30 mouse cellular contexts compared by ENCODE assay signal in the genomic region with DNA sequence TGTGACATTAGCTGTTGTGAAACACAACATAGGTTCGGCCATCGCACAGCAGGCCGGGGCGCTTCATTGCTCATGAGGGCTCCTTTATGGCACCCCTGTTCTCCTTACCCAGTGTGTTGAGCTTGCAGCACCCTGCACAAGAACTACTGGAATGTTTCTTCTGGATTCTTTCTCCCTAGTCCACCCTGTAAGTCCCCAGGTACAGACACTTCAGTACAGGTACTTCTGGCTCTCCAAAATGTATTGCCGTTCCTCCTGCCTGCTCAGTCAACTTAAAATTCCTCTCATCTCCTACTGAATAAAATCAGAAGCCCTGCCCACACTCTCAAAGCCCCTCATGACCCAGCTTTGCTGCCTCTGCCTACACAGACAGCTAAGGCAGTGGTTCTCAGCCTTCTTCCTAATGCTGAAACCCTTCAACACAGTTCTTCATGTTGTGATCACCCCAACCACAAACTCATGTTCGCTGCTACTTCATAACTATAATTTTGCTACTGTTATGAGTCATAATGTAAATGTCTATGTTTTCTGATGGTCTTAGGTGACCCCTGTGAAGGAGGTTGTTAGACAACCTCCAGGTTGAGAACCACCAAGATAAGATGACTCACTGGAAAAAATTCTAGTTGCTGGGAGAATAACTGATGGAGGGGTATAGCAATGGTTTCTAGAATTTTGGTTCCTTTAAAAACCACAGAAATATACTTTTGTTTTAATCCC. TPM values are rescaled to one million over a fixed set of nuclear protein-coding genes. Genes with fewer than 3 reads are reported as not detected.
DNase-seq lines count a peak whose midpoint lies in the region; ATAC-seq and TF ChIP-seq lines count a peak whose summit lies in the region.
"Had no signal": no experiment of that assay in that cellular context is flagged by ENCODE, and none has a peak within 500 bp of the region (broad histone marks: within the 10 kb centered on the region; RNA-seq: fewer than 3 reads in every experiment).

No protein-coding gene starts in this region.

- peak overlapping the region; percentile 89 for H3K27ac ChIP-seq in liver, postnatal 0 days (ENCODE audit: low read depth)
- H3K27ac ChIP-seq in liver, embryonic 11.5 days (ENCODE audit: low read depth, low read length): no peak overlapping the region
- H3K27ac ChIP-seq in midbrain, embryonic 15.5 days: no peak overlapping the region
- H3K27ac ChIP-seq: embryonic facial prominence, embryonic 12.5 days; hindbrain, postnatal 0 days; layer of hippocampus, adult 2 months; limb, embryonic 12.5 days; liver, embryonic 14.5 days; neural tube, embryonic 13.5 days; stomach, embryonic 15.5 days had no signal

- H3K9ac ChIP-seq in liver, postnatal 0 days (replicated peaks): no peak overlapping the region
- no peak overlapping the region for H3K9ac ChIP-seq in liver, embryonic 11.5 days (ENCODE audit: low read depth, low read length)
- H3K9ac ChIP-seq in midbrain, embryonic 15.5 days: no peak overlapping the region
- H3K9ac ChIP-seq: embryonic facial prominence, embryonic 12.5 days; forebrain, postnatal 0 days; heart, embryonic 12.5 days; limb, embryonic 12.5 days; liver, embryonic 14.5 days; neural tube, embryonic 13.5 days; stomach, embryonic 15.5 days had no signal

- no peaks in the 10 kb centered on the region for H3K9me3 ChIP-seq in liver, postnatal 0 days (ENCODE audit: low read length)
- H3K9me3 ChIP-seq in liver, embryonic 11.5 days (ENCODE audit: control insufficient read depth, low read length): no peaks in the 10 kb centered on the region
- H3K9me3 ChIP-seq in midbrain, embryonic 15.5 days: no peaks in the 10 kb centered on the region
- H3K9me3 ChIP-seq: embryonic facial prominence, embryonic 12.5 days; heart, embryonic 12.5 days; limb, embryonic 12.5 days; neural tube, embryonic 13.5 days; stomach, embryonic 15.5 days had no signal

- H3K4me1 ChIP-seq in liver, postnatal 0 days (ENCODE audit: insufficient read depth): peaks cover 26% of the 10 kb centered on the region
- peaks cover 12% of the 10 kb centered on the region for H3K4me1 ChIP-seq in liver, embryonic 11.5 days (replicated peaks; ENCODE audit: control insufficient read depth, insufficient read depth, low read length)
- H3K4me1 ChIP-seq in lung, adult 2 months (ENCODE audit: control insufficient read depth, insufficient read depth, low read length): peaks cover 21% of the 10 kb centered on the region
- H3K4me1 ChIP-seq in midbrain, embryonic 15.5 days: peaks cover 23% of the 10 kb centered on the region

- H3K4me3 ChIP-seq in liver, postnatal 0 days (ENCODE audit: low read depth, low read length): no peak overlapping the region
- no peak overlapping the region for H3K4me3 ChIP-seq in liver, embryonic 11.5 days (ENCODE audit: low read depth, low read length)
- H3K4me3 ChIP-seq in lung, adult 2 months (replicated peaks; ENCODE audit: extremely low read depth, low read depth, low read length): no peak overlapping the region
- H3K4me3 ChIP-seq in midbrain, embryonic 15.5 days: no peak overlapping the region
- H3K4me3 ChIP-seq: embryonic facial prominence, embryonic 12.5 days; heart, embryonic 12.5 days; layer of hippocampus, adult 2 months; limb, embryonic 12.5 days; myocyte; neural tube, embryonic 13.5 days; stomach, embryonic 15.5 days had no signal

- H3K36me3 ChIP-seq in liver, postnatal 0 days (replicated peaks; ENCODE audit: insufficient read depth, low read length): no peaks in the 10 kb centered on the region
- H3K36me3 ChIP-seq in liver, embryonic 11.5 days (ENCODE audit: control insufficient read depth, insufficient read depth, low read length): no peaks in the 10 kb centered on the region
- H3K36me3 ChIP-seq in midbrain, embryonic 15.5 days (replicated peaks): no peaks in the 10 kb centered on the region
- H3K36me3 ChIP-seq: embryonic facial prominence, embryonic 12.5 days; heart, embryonic 12.5 days; limb, embryonic 12.5 days; neural tube, embryonic 13.5 days; stomach, embryonic 15.5 days had no signal

- no peak overlapping the region for H3K4me2 ChIP-seq in liver, postnatal 0 days (ENCODE audit: low read depth, low read length)
- no peak overlapping the region for H3K4me2 ChIP-seq in liver, embryonic 11.5 days
- H3K4me2 ChIP-seq in midbrain, embryonic 15.5 days: no peak overlapping the region
- H3K4me2 ChIP-seq: embryonic facial prominence, embryonic 12.5 days; heart, embryonic 12.5 days; limb, embryonic 12.5 days; neural tube, embryonic 13.5 days; stomach, embryonic 15.5 days had no signal

- ATAC-seq in liver, postnatal 0 days: no peak
- no peak for ATAC-seq in liver, embryonic 11.5 days (replicated peaks; ENCODE audit: low FRiP score)
- no peak for ATAC-seq in megakaryocyte progenitor cell, adult 5-6 weeks (replicated peaks; ENCODE audit: poor library complexity)
- no peak for ATAC-seq in midbrain, embryonic 15.5 days (replicated peaks)
- ATAC-seq: forebrain, postnatal 0 days; hindbrain, postnatal 0 days; midbrain, embryonic 16.5 days had no signal

- DNase-seq in liver, postnatal 0 days: no peak
- no peak for DNase-seq in liver, embryonic 11.5 days (ENCODE audit: low spot score)
- DNase-seq in lung, adult 2 months: peak; percentile 33
- DNase-seq in lung, postnatal 25 days (ENCODE audit: low spot score): peak; percentile 57
- DNase-seq in adrenal gland, postnatal 14 days: no peak
- no peak for DNase-seq in layer of hippocampus, adult 9-11 months
- DNase-seq: B cell, adult 2 months; cerebellum, adult 11-12 months; cerebellum, postnatal 10 days; forebrain, postnatal 0 days; gastrocnemius, postnatal 14 days; heart, adult 11 months; heart, postnatal 14 days; kidney, adult 18-20 months; kidney, postnatal 10 days; layer of hippocampus, postnatal 36 days; thymus, adult 2 months; thymus, postnatal 4 days had no signal

- H3K27me3 ChIP-seq in liver, postnatal 0 days (ENCODE audit: insufficient read depth, low read length): no peaks in the 10 kb centered on the region
- H3K27me3 ChIP-seq in liver, embryonic 11.5 days (replicated peaks; ENCODE audit: control insufficient read depth, insufficient read depth, low read length): no peaks in the 10 kb centered on the region
- 0 out of 2 replicates have a peak, but pooled peaks cover 7% of the 10 kb centered on the region for H3K27me3 ChIP-seq in midbrain, embryonic 15.5 days (replicated peaks)
- H3K27me3 ChIP-seq: embryonic facial prominence, embryonic 12.5 days; stomach, embryonic 15.5 days had no signal

- TF ChIP-seq EP300 in liver, postnatal 0 days (IDR thresholded peaks at IDR 0.05; ENCODE audit: low read depth): no peak

- no peak for TF ChIP-seq POLR2A in lung, adult 2 months (IDR thresholded peaks at IDR 0.05; ENCODE audit: borderline replicate concordance, extremely low read depth, low read depth, low read length)

- WGBS in liver, postnatal 0 days (ENCODE audit: insufficient replicate concordance): 70% methylated on average over 6 of the region's 6 CpGs
- WGBS in liver, embryonic 11.5 days: 84% methylated on average over 6 of the region's 6 CpGs
- 61% methylated on average over 6 of the region's 6 CpGs for WGBS in lung, adult 2 months
- WGBS in midbrain, embryonic 15.5 days: 84% methylated on average over 6 of the region's 6 CpGs

- no peak for TF ChIP-seq CTCF in liver, postnatal 0 days (IDR thresholded peaks at IDR 0.05; ENCODE audit: low read depth)
- no peak for TF ChIP-seq CTCF in lung, adult 2 months (IDR thresholded peaks at IDR 0.05; ENCODE audit: insufficient read depth, low read length)

RNA-seq across cellular contexts. Expression of a gene that starts 3.3 kb away (rescaled TPM):
- 14.1 and 15.0 TPM in 2 replicates for polyA plus RNA-seq in liver, postnatal 0 days (2015; fragmentation: Nextera tagmentation; extraction: Ambion mirVana)
- polyA plus RNA-seq in liver, embryonic 11.5 days (2014; fragmentation: Nextera tagmentation; extraction: Ambion mirVana): 16.8 and 18.1 TPM in 2 replicates
- polyA plus RNA-seq in lung, adult 2 months (2012; rRNA removed): 11.9 and 12.9 TPM in 2 replicates
- 31.7 and 37.9 TPM in 2 replicates for total RNA-seq in adrenal gland, postnatal 14 days (2021)
- 24.6 and 29.6 TPM in 2 replicates for total RNA-seq in megakaryocyte progenitor cell, adult 5-6 weeks (2015)
- 4.9 and 7.5 TPM in 2 replicates for total RNA-seq in megakaryocyte progenitor cell, adult 5-6 weeks (2017)
- polyA plus RNA-seq in midbrain, embryonic 15.5 days (2015; fragmentation: Nextera tagmentation; extraction: Ambion mirVana): 14.2 and 15.8 TPM in 2 replicates

RNA-seq across cellular contexts. Expression of a gene that starts 3.4 kb away (rescaled TPM):
- 204 TPM in 2 replicates for polyA plus RNA-seq in liver, postnatal 0 days (2015; fragmentation: Nextera tagmentation; extraction: Ambion mirVana)
- polyA plus RNA-seq in liver, embryonic 11.5 days (2014; fragmentation: Nextera tagmentation; extraction: Ambion mirVana): 110 and 122 TPM in 2 replicates
- 13.1 and 24.9 TPM in 2 replicates for polyA plus RNA-seq in lung, adult 2 months (2012; rRNA removed)
- total RNA-seq in adrenal gland, postnatal 14 days (2021): 95.1 and 99.2 TPM in 2 replicates
- 123 and 132 TPM in 2 replicates for total RNA-seq in megakaryocyte progenitor cell, adult 5-6 weeks (2015)
- 62.7 and 74.4 TPM in 2 replicates for total RNA-seq in megakaryocyte progenitor cell, adult 5-6 weeks (2017)
- polyA plus RNA-seq in midbrain, embryonic 15.5 days (2015; fragmentation: Nextera tagmentation; extraction: Ambion mirVana): 172 and 174 TPM in 2 replicates

Comparison
In these comparisons a context has a peak if more than half of its experiments do, and no peak if none do; other contexts are left out.
1. DNase-seq: peak in lung, adult 2 months (single experiment) and lung, postnatal 25 days (single experiment); none in liver, postnatal 0 days (single experiment), liver, embryonic 11.5 days (single experiment), adrenal gland, postnatal 14 days (single experiment) and layer of hippocampus, adult 9-11 months (single experiment).